Mouse (Mus musculus) forebrain, embryonic 12.5 days (tissue): ENCODE data around the gene Cgref1. TPM values are rescaled to one million over a fixed set of nuclear protein-coding genes. Genes with fewer than 3 reads are reported as not detected.

Experiments
- ATAC-seq: fragments of 200-750 bp; cut with Nextera tagmentation; 2 replicates; pipeline ENCODE4 v1.8.0; 2017; ENCODE audit warnings: moderate TSS enrichment; ENCODE audit not compliant: low FRiP score
- H3K27ac ChIP-seq: fragments of 300-500 bp; sonication (generic); 2 replicates; pipeline ENCODE4 v1.5.1; 2016; ENCODE audit warnings: mild to moderate bottlenecking
- H3K27me3 ChIP-seq: fragments of 300-500 bp; sonication (generic); 2 replicates; pipeline ENCODE4 v1.6.1; 2016; ENCODE audit warnings: mild to moderate bottlenecking
- H3K36me3 ChIP-seq: fragments of 300-500 bp; sonication (generic); replicated peaks from 2 replicates; pipeline ENCODE4 v1.6.1; 2016; ENCODE audit warnings: mild to moderate bottlenecking
- H3K4me1 ChIP-seq: fragments of 300-500 bp; sonication (generic); 2 replicates; pipeline ENCODE4 v1.6.1; 2016
- H3K4me2 ChIP-seq: fragments of 300-500 bp; sonication (generic); 2 replicates; pipeline ENCODE4 v1.6.1; 2016; ENCODE audit warnings: mild to moderate bottlenecking, moderate library complexity
- H3K4me3 ChIP-seq: fragments of 300-500 bp; sonication (generic); replicated peaks from 2 replicates; pipeline ENCODE4 v1.5.1; 2016; ENCODE audit warnings: mild to moderate bottlenecking
- H3K9ac ChIP-seq: fragments of 300-500 bp; sonication (generic); 2 replicates; pipeline ENCODE4 v1.6.1; 2016; ENCODE audit warnings: mild to moderate bottlenecking
- H3K9me3 ChIP-seq: fragments of 300-500 bp; sonication (generic); 2 replicates; pipeline ENCODE4 v1.6.1; 2016
- WGBS: fragments of 180-500 bp; shearing (Covaris S2); methylation state at CpG from one replicate; pipeline ENCODE4 v1.1.7; 2016; 5-methylcytosine and 5-hydroxymethylcytosine counted together
- polyA plus RNA-seq: library from polyadenylated mRNA; unstranded; fragments of >200 nt; fragmentation: Nextera tagmentation; extraction: Ambion mirVana; gene quantifications from 2 replicates; pipeline ENCODE4 v1.2.1, GENCODE M21; 2016

Cgref1 gene
- polyA plus RNA-seq, 1 experiment from 2014 or later: 7.3 TPM

- H3K9me3 ChIP-seq: no peaks in the 10 kb centered on the region
- WGBS: 76% methylated on average over 7 of the region's 7 CpGs
- H3K4me1 ChIP-seq: peaks cover 39% of the 10 kb centered on the region
- peak overlapping the region; percentile 75 for H3K27ac ChIP-seq
- H3K9ac ChIP-seq: peak overlapping the region; percentile 36
- peak overlapping the region; percentile 31 for H3K4me2 ChIP-seq
- H3K36me3 ChIP-seq: no peaks in the 10 kb centered on the region
- no peak for ATAC-seq
- no peaks in the 10 kb centered on the region for H3K27me3 ChIP-seq
- H3K4me3 ChIP-seq: peak overlapping the region; percentile 16
These were observed 31.2 kb downstream of the Cgref1 start for GRCm38 (mm10) chr5:30914101-30914635.

- Histone ChIP-seq H3K27me3 (peaks cover 6% of the 10 kb centered on the region), H3K4me2 (peak within 1 kb of the TSS; percentile 31), H3K9ac (peak within 1 kb of the TSS; percentile 36), H3K4me3 (peak within 1 kb of the TSS; percentile 16), H3K9me3 (no peaks in the 10 kb centered on the region), H3K36me3 (no peaks in the 10 kb centered on the region), H3K27ac (peak within 1 kb of the TSS; percentile 75), H3K4me1 (peaks cover 47% of the 10 kb centered on the region)
- WGBS: 39% methylated on average over 13 of the region's 13 CpGs
- no peak for ATAC-seq
These were observed 32.1 kb downstream of the Cgref1 start, which contains the start of gene Emilin1 for GRCm38 (mm10) chr5:30913060-30913841. Gene Emilin1, plus strand, starts transcription at chr5:30913402.

GRCm38 (mm10) chr5:30912156-30912555, 33.2 kb downstream of the Cgref1 start:
- H3K4me1 ChIP-seq: peaks cover 51% of the 10 kb centered on the region
- peaks cover 7% of the 10 kb centered on the region for H3K27me3 ChIP-seq
- WGBS: 64% methylated on average over 5 of the region's 5 CpGs
- no peaks in the 10 kb centered on the region for H3K36me3 ChIP-seq
- no peaks in the 10 kb centered on the region for H3K9me3 ChIP-seq
- H3K4me3 ChIP-seq: no peak overlapping the region
- H3K4me2 ChIP-seq: 0 out of 2 replicates have a peak overlapping the region, but pooled peaks have one; percentile 6
- H3K27ac ChIP-seq: peak overlapping the region; percentile 75
- 0 out of 2 replicates have a peak overlapping the region, but pooled peaks have one; percentile 17 for H3K9ac ChIP-seq
- ATAC-seq: no peak

- no peak overlapping the region for H3K4me3 ChIP-seq
- no peak overlapping the region for H3K4me2 ChIP-seq
- H3K27ac ChIP-seq: no peak overlapping the region
- no peak for ATAC-seq
- peaks cover 7% of the 10 kb centered on the region for H3K27me3 ChIP-seq
- peaks cover 5% of the 10 kb centered on the region; the same call in 1 of the 2 replicates for H3K36me3 ChIP-seq
- H3K4me1 ChIP-seq: peaks cover 58% of the 10 kb centered on the region
- no peaks in the 10 kb centered on the region for H3K9me3 ChIP-seq
- H3K9ac ChIP-seq: no peak overlapping the region
These were observed 34.9 kb downstream of the Cgref1 start for GRCm38 (mm10) chr5:30910481-30910880.

- Histone ChIP-seq H3K27ac (no peak overlapping the region), H3K27me3 (peaks cover 7% of the 10 kb centered on the region), H3K9ac (no peak overlapping the region), H3K9me3 (no peaks in the 10 kb centered on the region), H3K4me1 (peaks cover 52% of the 10 kb centered on the region), H3K36me3 (peaks cover 11% of the 10 kb centered on the region), H3K4me2 (no peak overlapping the region), H3K4me3 (no peak overlapping the region)
- ATAC-seq: no peak
- 86% methylated on average over 7 of the region's 7 CpGs for WGBS
These were observed 35.5 kb downstream of the Cgref1 start for GRCm38 (mm10) chr5:30909863-30910262.

GRCm38 (mm10) chr5:30909300-30909659, 36.1 kb downstream of the Cgref1 start:
- no peaks in the 10 kb centered on the region for H3K9me3 ChIP-seq
- H3K4me1 ChIP-seq: peaks cover 49% of the 10 kb centered on the region
- no peak overlapping the region for H3K4me2 ChIP-seq
- no peak for ATAC-seq
- H3K27ac ChIP-seq: no peak overlapping the region
- H3K9ac ChIP-seq: no peak overlapping the region
- H3K36me3 ChIP-seq: peaks cover 17% of the 10 kb centered on the region
- H3K4me3 ChIP-seq: no peak overlapping the region
- H3K27me3 ChIP-seq: peaks cover 7% of the 10 kb centered on the region
- 66% methylated on average over 7 of the region's 7 CpGs for WGBS

GRCm38 (mm10) chr5:30908426-30909299, 36.7 kb downstream of the Cgref1 start:
- peak overlapping the region; percentile 81; the same call in 1 of the 2 replicates for H3K27ac ChIP-seq
- peaks cover 43% of the 10 kb centered on the region for H3K4me1 ChIP-seq

GRCm38 (mm10) chr5:30907413-30908059, 37.9 kb downstream of the Cgref1 start, which contains the start of gene Ost4:
Gene Ost4, minus strand, starts transcription at chr5:30907788.
- Histone ChIP-seq H3K9me3 (no peaks in the 10 kb centered on the region), H3K27me3 (peaks cover 7% of the 10 kb centered on the region), H3K4me1 (peaks cover 32% of the 10 kb centered on the region), H3K9ac (peak within 1 kb of the TSS; percentile 76), H3K4me2 (peak within 1 kb of the TSS; percentile 96), H3K27ac (peak within 1 kb of the TSS; percentile 81), H3K36me3 (peaks cover 34% of the 10 kb centered on the region), H3K4me3 (peak within 1 kb of the TSS; percentile 78)
- WGBS: under 1% methylated on average over 58 of the region's 58 CpGs
- ATAC-seq: peak; percentile 96

More at GRCm38 (mm10) chr5:30908426-30909299, 36.7 kb downstream of the Cgref1 start:
- Histone ChIP-seq H3K4me3 (peak overlapping the region; percentile 78), H3K27me3 (peaks cover 7% of the 10 kb centered on the region), H3K9me3 (no peaks in the 10 kb centered on the region), H3K4me2 (peak overlapping the region; percentile 96), H3K9ac (peak overlapping the region; percentile 76), H3K36me3 (peaks cover 23% of the 10 kb centered on the region)
- ATAC-seq: no peak
- WGBS: 55% methylated on average over 13 of the region's 13 CpGs

GRCm38 (mm10) chr5:30901860-30902259, 43.5 kb downstream of the Cgref1 start:
- peaks cover 76% of the 10 kb centered on the region for H3K36me3 ChIP-seq
- 91% methylated on average over 5 of the region's 5 CpGs for WGBS
- ATAC-seq: no peak

GRCm38 (mm10) chr5:30890375-30890774, 55.0 kb downstream of the Cgref1 start:
- Histone ChIP-seq H3K9ac (peak overlapping the region; percentile 83), H3K4me2 (peak overlapping the region; percentile 69), H3K4me3 (peak overlapping the region; percentile 82), H3K9me3 (no peaks in the 10 kb centered on the region), H3K27ac (no peak overlapping the region), H3K27me3 (no peaks in the 10 kb centered on the region), H3K4me1 (peaks cover 17% of the 10 kb centered on the region), H3K36me3 (peaks cover 51% of the 10 kb centered on the region)
- WGBS: 84% methylated on average over 7 of the region's 7 CpGs
- ATAC-seq: no peak

More at GRCm38 (mm10) chr5:30901860-30902259, 43.5 kb downstream of the Cgref1 start:
- Histone ChIP-seq H3K27ac (no peak overlapping the region), H3K27me3 (no peaks in the 10 kb centered on the region), H3K9me3 (no peaks in the 10 kb centered on the region), H3K4me2 (no peak overlapping the region), H3K9ac (no peak overlapping the region), H3K4me3 (no peak overlapping the region), H3K4me1 (peaks cover 11% of the 10 kb centered on the region)

GRCm38 (mm10) chr5:30889088-30889754, 56.2 kb downstream of the Cgref1 start:
- ATAC-seq: peak; percentile 31
- peaks cover 39% of the 10 kb centered on the region for H3K36me3 ChIP-seq
- peak overlapping the region; percentile 83 for H3K9ac ChIP-seq
- peak overlapping the region; percentile 98 for H3K27ac ChIP-seq
- H3K27me3 ChIP-seq: no peaks in the 10 kb centered on the region
- no peaks in the 10 kb centered on the region for H3K9me3 ChIP-seq
- H3K4me2 ChIP-seq: peak overlapping the region; percentile 69
- H3K4me3 ChIP-seq: peak overlapping the region; percentile 82
- peaks cover 17% of the 10 kb centered on the region for H3K4me1 ChIP-seq
- WGBS: 1% methylated on average over 33 of the region's 42 CpGs
